Comparison of ENCODE assay signal across 12 mouse cellular contexts in genomic region chr1:39934954-39935353, GRCm38 (mm10). TPM values are rescaled to one million over a fixed set of nuclear protein-coding genes. Genes with fewer than 3 reads are reported as not detected.
DNase-seq lines count a peak whose midpoint lies in the region; ATAC-seq lines count a peak whose summit lies in the region.
"Had no signal": no experiment of that assay in that cellular context is flagged by ENCODE, and none has a peak within 500 bp of the region (broad histone marks: within the 10 kb centered on the region; RNA-seq: fewer than 3 reads in every experiment).

No protein-coding gene starts in this region.

- no peaks in the 10 kb centered on the region for H3K27me3 ChIP-seq in heart, embryonic 15.5 days
- no peaks in the 10 kb centered on the region for H3K27me3 ChIP-seq in liver, embryonic 12.5 days (replicated peaks)
- H3K27me3 ChIP-seq in embryonic facial prominence, embryonic 14.5 days (replicated peaks; ENCODE audit: control insufficient read depth, insufficient read depth, low read length), result no peaks in the 10 kb centered on the region
- H3K27me3 ChIP-seq: Patski had no signal

- H3K4me1 ChIP-seq in heart, embryonic 15.5 days (replicated peaks), result peaks cover 92% of the 10 kb centered on the region
- peaks cover 70% of the 10 kb centered on the region for H3K4me1 ChIP-seq in liver, embryonic 12.5 days
- peaks cover 60% of the 10 kb centered on the region for H3K4me1 ChIP-seq in embryonic facial prominence, embryonic 14.5 days (ENCODE audit: control insufficient read depth, insufficient read depth, low read length)

- no peak overlapping the region for H3K27ac ChIP-seq in heart, embryonic 15.5 days
- no peak overlapping the region for H3K27ac ChIP-seq in liver, embryonic 12.5 days
- H3K27ac ChIP-seq in embryonic facial prominence, embryonic 14.5 days (replicated peaks; ENCODE audit: low read depth, low read length), result no peak overlapping the region

- H3K9ac ChIP-seq in heart, embryonic 15.5 days, result no peak overlapping the region
- H3K9ac ChIP-seq in liver, embryonic 12.5 days, result no peak overlapping the region
- H3K9ac ChIP-seq in embryonic facial prominence, embryonic 14.5 days (ENCODE audit: low read depth, low read length), result no peak overlapping the region

- DNase-seq in heart, postnatal 4 days, result no peak
- no peak for DNase-seq in liver
- DNase-seq in embryonic facial prominence, embryonic 14.5 days (ENCODE audit: low spot score), result no peak
- peak; percentile 76 for DNase-seq in thymus, postnatal 0 days (ENCODE audit: low spot score)
- no peak for DNase-seq in urinary bladder, postnatal 25 days (ENCODE audit: low spot score)
- no peak for DNase-seq in ovary, postnatal 36 days (ENCODE audit: low spot score)
- DNase-seq: adrenal gland, adult 2 months; right cerebral cortex, postnatal 25 days had no signal

- peak overlapping the region; percentile 67; the same call in 1 of the 2 replicates for H3K4me2 ChIP-seq in heart, embryonic 15.5 days
- H3K4me2 ChIP-seq in liver, embryonic 12.5 days, result 0 out of 2 replicates have a peak overlapping the region, but pooled peaks have one; percentile 82
- H3K4me2 ChIP-seq in embryonic facial prominence, embryonic 14.5 days (ENCODE audit: low read depth, low read length), result peak overlapping the region; percentile 57

- ATAC-seq in heart, embryonic 15.5 days (replicated peaks; ENCODE audit: insufficient number of reproducible peaks, insufficient read depth, low FRiP score, low read depth), result no peak
- no peak for ATAC-seq in liver, embryonic 12.5 days
- ATAC-seq in embryonic facial prominence, embryonic 14.5 days (ENCODE audit: low read depth), result no peak
- ATAC-seq: inflammation-experienced regulatory T-cells, adult 6 months; Patski had no signal

- WGBS in heart, embryonic 15.5 days, result 43% methylated on average over 8 of the region's 8 CpGs
- 59% methylated on average over 8 of the region's 8 CpGs for WGBS in liver, embryonic 12.5 days (ENCODE audit: insufficient replicate concordance)
- 22% methylated on average over 8 of the region's 8 CpGs for WGBS in embryonic facial prominence, embryonic 14.5 days

- H3K4me3 ChIP-seq in heart, embryonic 15.5 days, result no peak overlapping the region
- H3K4me3 ChIP-seq in liver, embryonic 12.5 days, result no peak overlapping the region
- no peak overlapping the region for H3K4me3 ChIP-seq in embryonic facial prominence, embryonic 14.5 days (ENCODE audit: low read depth, low read length)

- H3K36me3 ChIP-seq in heart, embryonic 15.5 days, result no peaks in the 10 kb centered on the region
- H3K36me3 ChIP-seq in liver, embryonic 12.5 days, result no peaks in the 10 kb centered on the region
- peaks cover 13% of the 10 kb centered on the region; the same call in 1 of the 2 replicates for H3K36me3 ChIP-seq in embryonic facial prominence, embryonic 14.5 days (ENCODE audit: control insufficient read depth, insufficient read depth, low read length)

- no peaks in the 10 kb centered on the region for H3K9me3 ChIP-seq in heart, embryonic 15.5 days (replicated peaks)
- no peaks in the 10 kb centered on the region for H3K9me3 ChIP-seq in liver, embryonic 12.5 days (replicated peaks)
- H3K9me3 ChIP-seq in embryonic facial prominence, embryonic 14.5 days (ENCODE audit: control insufficient read depth, low read length), result no peaks in the 10 kb centered on the region

RNA-seq across cellular contexts. Expression of gene Map4k4, which starts 34.2 kb away (rescaled TPM):
- polyA plus RNA-seq in heart, embryonic 15.5 days (2015; fragmentation: Nextera tagmentation; extraction: Ambion mirVana), result 22.9 and 24.8 TPM in 2 replicates
- total RNA-seq in heart, postnatal 4 days (2021), result 100 to 1,000 TPM; 207 to 231 TPM
- 8.8 and 9.7 TPM in 2 replicates for polyA plus RNA-seq in liver, embryonic 12.5 days (2016; fragmentation: Nextera tagmentation; extraction: Ambion mirVana)
- polyA plus RNA-seq in embryonic facial prominence, embryonic 14.5 days (2014; fragmentation: Nextera tagmentation; extraction: Ambion mirVana), result 27.8 and 32.4 TPM in 2 replicates
- polyA plus RNA-seq in thymus, postnatal 0 days (2015; fragmentation: Nextera tagmentation; extraction: Ambion mirVana), result 19.7 and 32.0 TPM in 2 replicates
